Mouse (Mus musculus) heart, embryonic 14.5 days (tissue): ENCODE results near the gene Zfp986. TPM values are rescaled to one million over a fixed set of nuclear protein-coding genes. Genes with fewer than 3 reads are reported as not detected.
A peak's percentile ranks its signal among the peaks of the same experiment; 100 is the strongest.
"Not testable (repeated sequence)": the region's sequence is repeated elsewhere in the genome, so short reads cannot be mapped to it uniquely, and the experiment has no call there.

Experiments used
- ATAC-seq: fragments of 200-750 bp; cut with Nextera tagmentation; 2 replicates; pipeline ENCODE4 v1.8.0; 2017; ENCODE audit warnings: low read depth, moderate TSS enrichment; ENCODE audit not compliant: insufficient number of reproducible peaks, insufficient read depth, low FRiP score
- H3K27ac ChIP-seq, 2 experiments: fragments of 200-500 bp in 1 of 2; fragments of 300-500 bp in 1 of 2; sonication (generic) in 1 of 2; replicated peaks in 1 of 2; 2 replicates each; pipeline ENCODE4 v1.5.1; 2012 to 2014; ENCODE audit warnings: low read depth in 2 of 2, low read length in 2 of 2, control low read depth in 1 of 2, mild to moderate bottlenecking in 1 of 2, mixed read lengths in 1 of 2; ENCODE audit not compliant: control insufficient read depth in 1 of 2, insufficient read depth in 1 of 2
- H3K27me3 ChIP-seq: fragments of 300-500 bp; sonication (generic); 2 replicates; pipeline ENCODE4 v1.6.1; 2014; ENCODE audit warnings: mild to moderate bottlenecking, low read length, control low read depth; ENCODE audit not compliant: control insufficient read depth, insufficient read depth
- H3K36me3 ChIP-seq: fragments of 300-500 bp; sonication (generic); 2 replicates; pipeline ENCODE4 v1.6.1; 2014; ENCODE audit warnings: mild to moderate bottlenecking, control low read depth, low read length, mixed read lengths; ENCODE audit not compliant: control insufficient read depth, insufficient read depth
- H3K4me1 ChIP-seq, 2 experiments: fragments of 200-500 bp in 1 of 2; fragments of 300-500 bp in 1 of 2; sonication (generic) in 1 of 2; 2 replicates each; pipeline ENCODE4 v1.6.1; 2012 to 2014; ENCODE audit warnings: low read length in 2 of 2, control low read depth in 1 of 2, mixed read lengths in 1 of 2; ENCODE audit not compliant: control insufficient read depth in 2 of 2, insufficient read depth in 2 of 2
- H3K4me2 ChIP-seq: fragments of 300-500 bp; sonication (generic); 2 replicates; pipeline ENCODE4 v1.6.1; 2014; ENCODE audit warnings: mild to moderate bottlenecking, low read length
- H3K4me3 ChIP-seq, 2 experiments: fragments of 200-500 bp in 1 of 2; fragments of 300-500 bp in 1 of 2; sonication (generic) in 1 of 2; 2 replicates each; pipeline ENCODE4 v1.5.1; 2012 to 2014; ENCODE audit warnings: low read length in 2 of 2, mild to moderate bottlenecking in 2 of 2, control low read depth in 1 of 2, low read depth in 1 of 2, moderate library complexity in 1 of 2; ENCODE audit not compliant: control insufficient read depth in 1 of 2, insufficient read depth in 1 of 2
- H3K9ac ChIP-seq: fragments of 300-500 bp; sonication (generic); 2 replicates; pipeline ENCODE4 v1.6.1; 2014; ENCODE audit warnings: mild to moderate bottlenecking, low read length
- H3K9me3 ChIP-seq: fragments of 300-500 bp; sonication (generic); 2 replicates; pipeline ENCODE4 v1.6.1; 2016; ENCODE audit warnings: low read length, control low read depth; ENCODE audit not compliant: control insufficient read depth
- WGBS: fragments of 180-500 bp; shearing (Covaris S2); extraction: QIAGEN DNeasy Blood & Tissue Kit; methylation state at CpG from one replicate; pipeline ENCODE4 v1.1.7; 2014; 5-methylcytosine and 5-hydroxymethylcytosine counted together
- polyA plus RNA-seq: library from polyadenylated mRNA; unstranded; fragments of >200 nt; fragmentation: Nextera tagmentation; extraction: Ambion mirVana; gene quantifications from 2 replicates; pipeline ENCODE4 v1.2.1, GENCODE M21; 2014

Gene Zfp986
- polyA plus RNA-seq, 1 experiment from 2014 or later: not detected

DNA sequence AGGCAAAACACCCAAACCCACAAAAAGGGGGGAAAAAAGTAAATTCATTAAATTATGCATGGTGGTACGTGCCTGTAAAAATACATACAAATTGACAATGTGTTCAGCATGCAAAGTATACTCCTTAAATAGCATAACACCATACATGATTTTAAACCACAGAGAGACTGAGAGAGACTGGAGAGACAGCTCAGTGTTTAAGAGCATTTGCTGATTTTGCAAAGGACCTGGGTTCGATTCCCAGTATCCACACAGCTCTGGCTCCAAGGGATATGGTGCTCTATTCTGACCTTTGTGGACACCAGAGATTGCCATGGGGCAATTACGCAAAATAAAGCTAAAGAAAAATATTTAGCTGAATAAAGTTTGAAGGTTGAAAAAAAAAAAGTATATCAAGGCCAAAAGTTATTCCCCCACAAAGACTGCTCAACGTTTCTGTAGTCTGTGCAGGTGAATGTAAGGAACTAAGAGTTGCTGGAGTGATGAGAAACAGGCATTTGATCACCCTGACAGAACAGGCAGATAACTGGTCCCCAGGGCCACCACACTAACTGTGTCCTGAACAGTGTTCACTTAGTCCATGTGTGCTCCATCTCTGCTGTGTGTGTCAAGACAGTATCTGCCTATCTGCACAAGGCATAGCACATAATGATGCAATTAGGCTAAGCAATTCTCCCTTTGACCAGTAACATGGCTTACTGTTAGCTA is 20.3 kb upstream of the Zfp986 start:
- not testable (repeated sequence) for H3K9ac ChIP-seq, H3K4me1 ChIP-seq, H3K4me2 ChIP-seq, H3K27ac ChIP-seq, H3K36me3 ChIP-seq, H3K4me3 ChIP-seq, H3K27me3 ChIP-seq
- peak; percentile 3; the same call in 1 of the 2 replicates for ATAC-seq
- 54% methylated on average over 3 of the region's 4 CpGs for WGBS
- H3K9me3 ChIP-seq: peaks cover 11% of the 10 kb centered on the region; the same call in 1 of the 2 replicates

DNA sequence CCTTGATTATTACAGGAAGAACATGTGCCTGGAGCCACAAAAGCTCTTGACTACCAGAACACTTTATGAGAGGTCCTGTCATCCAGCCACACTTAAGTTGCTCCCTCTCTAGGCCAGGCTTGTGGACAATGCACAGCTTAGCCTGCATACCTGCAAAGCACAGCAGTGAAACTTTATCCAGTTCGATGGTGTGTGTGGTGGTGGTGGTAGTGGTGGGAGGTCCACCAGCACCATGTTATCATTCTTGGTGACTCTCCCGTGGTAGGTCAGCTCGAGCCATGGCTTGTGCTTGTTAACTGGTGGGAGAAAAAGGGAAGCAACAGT is 19.7 kb upstream of the Zfp986 start:
- not testable (repeated sequence) for H3K36me3 ChIP-seq, H3K27me3 ChIP-seq, H3K9ac ChIP-seq, H3K4me3 ChIP-seq, H3K4me1 ChIP-seq, H3K27ac ChIP-seq, ATAC-seq, H3K4me2 ChIP-seq
- WGBS: 59% methylated on average over 3 of the region's 3 CpGs
- peaks cover 11% of the 10 kb centered on the region; the same call in 1 of the 2 replicates for H3K9me3 ChIP-seq

DNA sequence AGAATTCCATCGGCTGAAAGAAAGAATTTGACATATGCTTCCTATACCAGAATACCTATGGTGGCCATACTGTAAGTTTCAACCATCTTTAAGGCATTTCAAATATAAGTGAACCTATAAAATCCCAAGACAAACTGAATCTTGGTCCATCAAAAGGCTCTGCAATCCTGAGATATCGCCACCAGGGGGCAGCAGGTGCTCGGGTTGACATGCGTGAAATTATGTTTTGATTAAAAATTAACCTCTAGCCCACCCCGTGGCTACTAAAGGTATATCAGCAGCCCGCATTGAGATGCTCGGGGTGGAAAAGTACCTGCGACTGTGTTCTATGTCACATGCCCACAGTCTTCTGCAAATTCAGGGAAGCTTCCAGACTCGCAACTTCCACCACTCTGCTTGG is 17.2 kb upstream of the Zfp986 start:
- H3K27me3 ChIP-seq, H3K4me1 ChIP-seq, H3K27ac ChIP-seq, H3K36me3 ChIP-seq, H3K9ac ChIP-seq, H3K4me3 ChIP-seq, ATAC-seq, H3K4me2 ChIP-seq: not testable (repeated sequence)
- H3K9me3 ChIP-seq: peaks cover 11% of the 10 kb centered on the region; the same call in 1 of the 2 replicates
- 55% methylated on average over 6 of the region's 9 CpGs for WGBS

DNA sequence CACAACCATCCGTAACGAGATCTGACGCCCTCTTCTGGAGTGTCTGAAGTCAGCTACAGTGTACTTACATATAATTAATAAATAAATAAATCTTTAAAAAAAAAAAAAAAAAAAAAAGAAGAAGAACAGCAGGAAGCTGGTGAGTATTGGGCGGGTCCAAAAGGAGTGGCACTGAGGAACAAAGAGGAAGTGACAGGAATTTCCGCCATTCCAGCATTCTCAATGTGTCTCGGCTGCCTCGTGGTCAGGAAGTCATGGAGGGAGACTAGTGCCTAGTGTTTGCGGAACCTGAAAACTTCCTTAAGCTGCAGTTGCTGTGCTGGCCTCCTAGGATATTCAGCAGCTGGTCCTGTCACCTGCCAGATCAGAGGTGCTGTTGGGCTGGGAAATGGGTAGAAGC is 4.7 kb upstream of the Zfp986 start:
- H3K9ac ChIP-seq, H3K36me3 ChIP-seq, ATAC-seq, H3K27ac ChIP-seq, H3K27me3 ChIP-seq, H3K4me2 ChIP-seq, H3K9me3 ChIP-seq, H3K4me3 ChIP-seq, H3K4me1 ChIP-seq: not testable (repeated sequence)
- 68% methylated on average over 5 of the region's 8 CpGs for WGBS

Other genes starting within 250 kb of the Zfp986 start
- not detected in 2 replicates for gene Zfp980, start 198.1 kb upstream of the Zfp986 start, polyA plus RNA-seq
- not detected in 2 replicates for gene Zfp987, start 228.5 kb downstream of the Zfp986 start, polyA plus RNA-seq